Mouse (Mus musculus) forelimb bud, embryonic 11.5 days (tissue): ENCODE results near the gene Mfsd11.
"Not testable (repeated sequence)": the region's sequence is repeated elsewhere in the genome, so short reads cannot be mapped to it uniquely, and the experiment has no call there.

Experiments used
- DNase-seq: peaks from one replicate; pipeline ENCODE4 v3.0.0-alpha.2; 2012; ENCODE audit warnings: low read depth, low spot score

Mfsd11 gene

GRCm38 (mm10) chr11:116881440-116881839 is 29.2 kb downstream of the Mfsd11 start:
- DNase-seq: no peak

GRCm38 (mm10) chr11:116882446-116882845 is 30.2 kb downstream of the Mfsd11 start:
- DNase-seq: no peak

GRCm38 (mm10) chr11:116884061-116884460 is 31.8 kb downstream of the Mfsd11 start:
- DNase-seq: no peak

- peak; percentile 88 for DNase-seq
Measured at GRCm38 (mm10) chr11:116885275-116886151, 33.3 kb downstream of the Mfsd11 start.

- no peak for DNase-seq
Measured at GRCm38 (mm10) chr11:116887136-116887535, 34.9 kb downstream of the Mfsd11 start.

- DNase-seq: no peak
Measured at GRCm38 (mm10) chr11:116893532-116894442, 41.5 kb downstream of the Mfsd11 start.

GRCm38 (mm10) chr11:116895402-116895801 is 43.2 kb downstream of the Mfsd11 start:
- no peak for DNase-seq

- no peak for DNase-seq
Measured at GRCm38 (mm10) chr11:116899247-116899646, 47.0 kb downstream of the Mfsd11 start.

- DNase-seq: not testable (repeated sequence)
Measured at GRCm38 (mm10) chr11:116902588-116902987, 50.3 kb downstream of the Mfsd11 start.

GRCm38 (mm10) chr11:116905741-116906456 is 53.7 kb downstream of the Mfsd11 start:
- no peak for DNase-seq

- DNase-seq: no peak
Measured at GRCm38 (mm10) chr11:116913573-116913972, 61.3 kb downstream of the Mfsd11 start.

GRCm38 (mm10) chr11:116914267-116914885 is 62.1 kb downstream of the Mfsd11 start:
- no peak for DNase-seq

- no peak for DNase-seq
Measured at GRCm38 (mm10) chr11:116915241-116915640, 63.0 kb downstream of the Mfsd11 start.

- DNase-seq: no peak
Measured at GRCm38 (mm10) chr11:116917361-116917760, 65.1 kb downstream of the Mfsd11 start.

- DNase-seq: peak; percentile 92
Measured at GRCm38 (mm10) chr11:116918323-116919185, 66.3 kb downstream of the Mfsd11 start, which contains the start of gene Mgat5b. Gene Mgat5b, plus strand, starts transcription at chr11:116918863.

- no peak for DNase-seq
Measured at GRCm38 (mm10) chr11:116919186-116920020, 67.2 kb downstream of the Mfsd11 start.

GRCm38 (mm10) chr11:116920746-116921145 is 68.5 kb downstream of the Mfsd11 start:
- DNase-seq: peak; percentile 66

- DNase-seq: no peak
Measured at GRCm38 (mm10) chr11:116922058-116922457, 69.8 kb downstream of the Mfsd11 start.
